Mouse (Mus musculus) hindbrain, postnatal 0 days (tissue): ENCODE data around the gene Tmem115. TPM values are rescaled to one million over a fixed set of nuclear protein-coding genes. Genes with fewer than 3 reads are reported as not detected.

Experiments
- ATAC-seq: fragments of 200-750 bp; cut with Nextera tagmentation; 2 replicates; pipeline ENCODE4 v1.8.0; 2017; ENCODE audit warnings: mild to moderate bottlenecking, moderate TSS enrichment, moderate library complexity
- DNase-seq: peaks from one replicate; pipeline ENCODE4 v3.0.0-alpha.2; 2015; ENCODE audit warnings: low spot score
- H3K27ac ChIP-seq: fragments of 300-500 bp; sonication (generic); 2 replicates; pipeline ENCODE4 v1.5.1; 2014; ENCODE audit warnings: mild to moderate bottlenecking
- H3K27me3 ChIP-seq: fragments of 300-500 bp; sonication (generic); 2 replicates; pipeline ENCODE4 v1.6.1; 2014; ENCODE audit warnings: low read length, mixed read lengths; ENCODE audit not compliant: insufficient read depth
- H3K36me3 ChIP-seq: fragments of 300-500 bp; sonication (generic); 2 replicates; pipeline ENCODE4 v1.6.1; 2014; ENCODE audit warnings: low read length, mixed read lengths; ENCODE audit not compliant: insufficient read depth
- H3K4me1 ChIP-seq: fragments of 300-500 bp; sonication (generic); 2 replicates; pipeline ENCODE4 v1.6.1; 2014; ENCODE audit warnings: antibody characterized with exemption, low read length, mixed read lengths; ENCODE audit not compliant: insufficient read depth
- H3K4me2 ChIP-seq: fragments of 300-500 bp; sonication (generic); 2 replicates; pipeline ENCODE4 v1.6.1; 2014; ENCODE audit warnings: low read depth, mild to moderate bottlenecking, low read length, moderate library complexity, mixed read lengths
- H3K4me3 ChIP-seq: fragments of 300-500 bp; sonication (generic); 2 replicates; pipeline ENCODE4 v1.5.1; 2014; ENCODE audit warnings: low read length
- H3K9ac ChIP-seq: fragments of 300-500 bp; sonication (generic); replicated peaks from 2 replicates; pipeline ENCODE4 v1.6.1; 2014; ENCODE audit warnings: mild to moderate bottlenecking, low read length, moderate library complexity, mixed read lengths
- H3K9me3 ChIP-seq: fragments of 300-500 bp; sonication (generic); 2 replicates; pipeline ENCODE4 v1.6.1; 2016; ENCODE audit warnings: low read length, mixed read lengths
- CTCF ChIP-seq: IDR thresholded peaks from 2 replicates; pipeline ENCODE4 v1.5.1; 2016; ENCODE audit warnings: antibody characterized with exemption, control low read depth, low read depth
- WGBS: fragments of 180-500 bp; shearing (Covaris S2); extraction: QIAGEN DNeasy Blood & Tissue Kit; methylation state at CpG from one replicate; pipeline ENCODE4 v1.1.7; 2014; 5-methylcytosine and 5-hydroxymethylcytosine counted together
- polyA plus RNA-seq: library from polyadenylated mRNA; unstranded; fragments of >200 nt; fragmentation: Nextera tagmentation; extraction: Ambion mirVana; gene quantifications from 2 replicates; pipeline ENCODE4 v1.2.1, GENCODE M21; 2015
- total RNA-seq: library from RNA; depleted of rRNA; stranded (reverse); fragments of >200 nt; gene quantifications from 2 replicates; pipeline ENCODE4 v1.2.3, GENCODE M21; 2014; rRNA removed

Gene Tmem115
- total and polyA plus RNA-seq, 2 experiments from 2014 or later: 52.3 to 72.6 TPM

GRCm38 (mm10) chr9:107587833-107588639 is 54.3 kb downstream of the Tmem115 start:
- 6% methylated on average over 33 of the region's 33 CpGs for WGBS
- Histone ChIP-seq H3K9me3 (no peaks in the 10 kb centered on the region), H3K4me1 (peaks cover 9% of the 10 kb centered on the region; the same call in 1 of the 2 replicates), H3K36me3 (peaks cover 25% of the 10 kb centered on the region), H3K4me3 (peak overlapping the region; percentile 64), H3K27ac (no peak overlapping the region; the same call in 1 of the 2 replicates), H3K4me2 (peak overlapping the region; percentile 91), H3K27me3 (no peaks in the 10 kb centered on the region), H3K9ac (peak overlapping the region; percentile 49)
- peak; percentile 63 for DNase-seq
- no peak for TF ChIP-seq CTCF
- no peak for ATAC-seq

Other genes with a start within 250 kb of the Tmem115 start
- gene Mapkapk3, start 244.1 kb upstream of the Tmem115 start, total RNA-seq: 3.5 and 3.8 TPM in 2 replicates
- 2.6 and 3.0 TPM in 2 replicates for gene Mapkapk3, start 244.1 kb upstream of the Tmem115 start, polyA plus RNA-seq
- gene Cish, start 237.9 kb upstream of the Tmem115 start, total RNA-seq: 2.8 and 5.3 TPM in 2 replicates
- gene Cish, start 237.9 kb upstream of the Tmem115 start, polyA plus RNA-seq: 8.6 and 8.8 TPM in 2 replicates
- 14.8 and 18.1 TPM in 2 replicates for gene Hemk1, start 195.6 kb upstream of the Tmem115 start, total RNA-seq
- gene Hemk1, start 195.6 kb upstream of the Tmem115 start, polyA plus RNA-seq: 13.6 and 16.4 TPM in 2 replicates
- gene 6430571L13Rik, start 193.3 kb upstream of the Tmem115 start, total RNA-seq: 12.5 and 27.7 TPM in 2 replicates
- gene 6430571L13Rik, start 193.3 kb upstream of the Tmem115 start, polyA plus RNA-seq: 10.9 and 11.2 TPM in 2 replicates
- 108 and 134 TPM in 2 replicates for gene Cacna2d2, start 134.3 kb upstream of the Tmem115 start, total RNA-seq
- gene Cacna2d2, start 134.3 kb upstream of the Tmem115 start, polyA plus RNA-seq: 7.1 and 7.6 TPM in 2 replicates
- gene Cyb561d2, start 8.2 kb downstream of the Tmem115 start, total RNA-seq: 56.5 and 69.3 TPM in 2 replicates
- gene Cyb561d2, start 8.2 kb downstream of the Tmem115 start, polyA plus RNA-seq: 52.9 and 53.5 TPM in 2 replicates
- gene Nprl2, start 8.3 kb downstream of the Tmem115 start, total RNA-seq: 58.6 and 70.5 TPM in 2 replicates
- 53.0 and 54.6 TPM in 2 replicates for gene Nprl2, start 8.3 kb downstream of the Tmem115 start, polyA plus RNA-seq
- 1.8 and 10.9 TPM in 2 replicates for gene Zmynd10, start 13.4 kb downstream of the Tmem115 start, total RNA-seq
- gene Zmynd10, start 13.4 kb downstream of the Tmem115 start, polyA plus RNA-seq: 3.5 and 3.7 TPM in 2 replicates
- gene Rassf1, start 17.6 kb downstream of the Tmem115 start, total RNA-seq: 17.6 and 20.2 TPM in 2 replicates
- gene Rassf1, start 17.6 kb downstream of the Tmem115 start, polyA plus RNA-seq: 30.3 and 31.0 TPM in 2 replicates
- 128 and 142 TPM in 2 replicates for gene Tusc2, start 29.3 kb downstream of the Tmem115 start, total RNA-seq
- 115 and 119 TPM in 2 replicates for gene Tusc2, start 29.3 kb downstream of the Tmem115 start, polyA plus RNA-seq
- 59.8 and 75.3 TPM in 2 replicates for gene Hyal2, start 34.0 kb downstream of the Tmem115 start, total RNA-seq
- gene Hyal2, start 34.0 kb downstream of the Tmem115 start, polyA plus RNA-seq: 39.8 and 40.6 TPM in 2 replicates
- gene Hyal1, start 43.0 kb downstream of the Tmem115 start, total RNA-seq: 3.4 and 7.7 TPM in 2 replicates
- gene Hyal1, start 43.0 kb downstream of the Tmem115 start, polyA plus RNA-seq: 3.3 and 4.9 TPM in 2 replicates
- 29.9 and 32.8 TPM in 2 replicates for gene Naa80, start 44.9 kb downstream of the Tmem115 start, total RNA-seq
- gene Naa80, start 44.9 kb downstream of the Tmem115 start, polyA plus RNA-seq: 17.8 and 19.4 TPM in 2 replicates
- gene Hyal3, start 46.9 kb downstream of the Tmem115 start, total RNA-seq: 3.3 and 4.9 TPM in 2 replicates
- 1.7 and 1.9 TPM in 2 replicates for gene Hyal3, start 46.9 kb downstream of the Tmem115 start, polyA plus RNA-seq
- gene Ifrd2, start 53.7 kb downstream of the Tmem115 start, total RNA-seq: 7.6 and 10.9 TPM in 2 replicates
- 9.0 and 9.3 TPM in 2 replicates for gene Ifrd2, start 53.7 kb downstream of the Tmem115 start, polyA plus RNA-seq
- gene Sema3b, start 75.3 kb downstream of the Tmem115 start, total RNA-seq: 11.2 and 14.6 TPM in 2 replicates
- gene Sema3b, start 75.3 kb downstream of the Tmem115 start, polyA plus RNA-seq: 8.3 and 9.0 TPM in 2 replicates
- 334 and 369 TPM in 2 replicates for gene Gnai2, start 101.4 kb downstream of the Tmem115 start, total RNA-seq
- gene Gnai2, start 101.4 kb downstream of the Tmem115 start, polyA plus RNA-seq: 275 and 287 TPM in 2 replicates
- gene Slc38a3, start 135.6 kb downstream of the Tmem115 start, total RNA-seq: 102 and 134 TPM in 2 replicates
- gene Slc38a3, start 135.6 kb downstream of the Tmem115 start, polyA plus RNA-seq: 52.1 and 54.5 TPM in 2 replicates
- gene Gnat1, start 145.8 kb downstream of the Tmem115 start, total RNA-seq: 0.52 TPM in 1 of 2 replicates, not detected in the other
- gene Gnat1, start 145.8 kb downstream of the Tmem115 start, polyA plus RNA-seq: 2.4 and 2.7 TPM in 2 replicates
- 65.4 and 81.3 TPM in 2 replicates for gene Sema3f, start 176.5 kb downstream of the Tmem115 start, total RNA-seq
- 7.5 and 8.7 TPM in 2 replicates for gene Sema3f, start 176.5 kb downstream of the Tmem115 start, polyA plus RNA-seq
- gene Rbm5, start 237.1 kb downstream of the Tmem115 start, total RNA-seq: 85.5 and 149 TPM in 2 replicates
- 142 and 148 TPM in 2 replicates for gene Rbm5, start 237.1 kb downstream of the Tmem115 start, polyA plus RNA-seq